Mouse (Mus musculus): ENCODE results near the gene Aff2.

DNA sequence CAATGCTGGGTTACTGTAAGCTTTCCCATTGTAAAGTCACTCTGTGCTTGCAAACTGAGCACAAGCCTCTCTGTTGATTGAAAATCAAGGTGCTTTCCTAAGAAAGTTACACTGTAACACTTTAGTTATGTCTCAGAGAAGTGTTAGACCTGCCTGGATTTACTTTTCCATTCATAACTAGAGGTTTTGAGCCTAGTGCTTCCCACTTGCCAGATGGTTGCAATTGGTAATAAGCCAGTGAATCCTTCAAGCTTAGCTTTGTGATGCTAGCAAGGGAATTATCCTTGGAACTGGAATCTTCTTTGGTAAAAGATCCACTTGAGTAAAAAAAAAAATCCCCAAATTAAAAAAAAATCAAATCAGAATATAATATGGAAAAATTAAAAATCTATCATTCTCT lies 81.8 kb downstream of the Aff2 start:
- TF ChIP-seq CTCF (IDR thresholded peaks at IDR 0.05; ENCODE audit: control insufficient read depth, insufficient read depth, insufficient read length) (no peak), USF1 (IDR thresholded peaks at IDR 0.05; ENCODE audit: low read depth) (no peak), MYOD1 (IDR thresholded peaks at IDR 0.05; ENCODE audit: control insufficient read depth, insufficient read length, low read depth) (no peak), MAX (IDR thresholded peaks at IDR 0.05) (no peak), FOSL1 (IDR thresholded peaks at IDR 0.05; ENCODE audit: insufficient read depth, low read length, poor library complexity, severe bottlenecking) (no peak)

Measured in C2C12 (cell line).